17 mouse cellular contexts compared by ENCODE assay signal in the genomic region with DNA sequence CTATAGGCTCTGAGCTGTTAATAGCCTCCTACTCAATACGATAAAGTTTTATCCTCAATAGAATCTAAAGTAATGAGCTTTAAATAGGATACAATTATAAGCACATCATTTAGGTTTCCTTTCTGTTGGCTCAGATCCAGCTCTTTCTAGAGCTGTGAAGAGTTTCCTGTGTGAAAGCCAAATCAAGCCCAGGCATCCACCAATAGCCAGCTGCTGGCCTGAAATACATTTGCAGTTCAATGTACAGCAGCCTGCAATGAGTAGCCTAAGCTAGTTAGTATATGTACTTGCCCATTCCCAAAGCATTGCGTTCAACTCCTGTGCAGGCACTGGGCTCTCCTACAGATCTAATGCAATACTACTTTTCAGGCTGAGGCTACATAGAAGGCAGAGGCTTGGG.
DNase-seq lines count a peak whose midpoint lies in the region; ATAC-seq lines count a peak whose summit lies in the region.
"Had no signal": no experiment of that assay in that cellular context is flagged by ENCODE, and none has a peak within 500 bp of the region (broad histone marks: within the 10 kb centered on the region; RNA-seq: fewer than 3 reads in every experiment).

No protein-coding gene starts in this region.

- no peak overlapping the region for H3K27ac ChIP-seq in embryonic facial prominence, embryonic 14.5 days (replicated peaks; ENCODE audit: low read depth, low read length)
- no peak overlapping the region for H3K27ac ChIP-seq in embryonic facial prominence, embryonic 10.5 days (replicated peaks)
- H3K27ac ChIP-seq in heart, embryonic 16.5 days (ENCODE audit: low read length), result peak overlapping the region; percentile 77; the same call in 1 of the 2 replicates
- H3K27ac ChIP-seq in lung, embryonic 15.5 days, result no peak overlapping the region
- H3K27ac ChIP-seq: midbrain, embryonic 12.5 days had no signal

- H3K4me1 ChIP-seq in embryonic facial prominence, embryonic 14.5 days (ENCODE audit: control insufficient read depth, insufficient read depth, low read length), result no peaks in the 10 kb centered on the region
- peaks cover 2% of the 10 kb centered on the region; the same call in 1 of the 2 replicates for H3K4me1 ChIP-seq in embryonic facial prominence, embryonic 10.5 days
- H3K4me1 ChIP-seq in heart, embryonic 16.5 days (ENCODE audit: control insufficient read depth, insufficient read depth, low read length), result peaks cover 14% of the 10 kb centered on the region
- H3K4me1 ChIP-seq in lung, embryonic 15.5 days, result peaks cover 17% of the 10 kb centered on the region
- H3K4me1 ChIP-seq: midbrain, embryonic 12.5 days had no signal

- DNase-seq in embryonic facial prominence, embryonic 14.5 days (ENCODE audit: low spot score), result peak; percentile 42
- no peak for DNase-seq in embryonic facial prominence, embryonic 10.5 days (ENCODE audit: low spot score)
- DNase-seq in heart, adult 9 months (ENCODE audit: low spot score in 2 of 2), result no peak
- DNase-seq in lung, postnatal 14 days, result no peak
- DNase-seq in 416B (ENCODE audit: low read depth), result peak; percentile 32
- DNase-seq in gastrocnemius, postnatal 25 days, result no peak
- DNase-seq: cerebellum, adult 9-10 months; gastrocnemius, postnatal 14 days; heart, postnatal 14 days; kidney, postnatal 25 days; spleen, adult 18-20 months; thymus, postnatal 36 days had no signal

- H3K4me3 ChIP-seq in embryonic facial prominence, embryonic 14.5 days (ENCODE audit: low read depth, low read length), result no peak overlapping the region
- H3K4me3 ChIP-seq in embryonic facial prominence, embryonic 10.5 days, result no peak overlapping the region
- no peak overlapping the region for H3K4me3 ChIP-seq in heart, embryonic 16.5 days (ENCODE audit: low read length)
- no peak overlapping the region for H3K4me3 ChIP-seq in lung, embryonic 15.5 days
- H3K4me3 ChIP-seq: erythroblast, embryonic 14.5 days; midbrain, embryonic 12.5 days had no signal

- no peak overlapping the region for H3K9ac ChIP-seq in embryonic facial prominence, embryonic 14.5 days (ENCODE audit: low read depth, low read length)
- H3K9ac ChIP-seq in heart, embryonic 16.5 days (ENCODE audit: low read length), result no peak overlapping the region
- H3K9ac ChIP-seq in lung, embryonic 15.5 days, result no peak overlapping the region
- H3K9ac ChIP-seq: midbrain, embryonic 12.5 days had no signal

- no peaks in the 10 kb centered on the region for H3K36me3 ChIP-seq in embryonic facial prominence, embryonic 14.5 days (ENCODE audit: control insufficient read depth, insufficient read depth, low read length)
- no peaks in the 10 kb centered on the region for H3K36me3 ChIP-seq in embryonic facial prominence, embryonic 10.5 days (replicated peaks)
- peaks cover 12% of the 10 kb centered on the region; the same call in 1 of the 2 replicates for H3K36me3 ChIP-seq in heart, embryonic 16.5 days (ENCODE audit: control insufficient read depth, insufficient read depth)
- no peaks in the 10 kb centered on the region for H3K36me3 ChIP-seq in lung, embryonic 15.5 days
- H3K36me3 ChIP-seq: midbrain, embryonic 12.5 days had no signal

- no peaks in the 10 kb centered on the region for H3K27me3 ChIP-seq in embryonic facial prominence, embryonic 14.5 days (replicated peaks; ENCODE audit: control insufficient read depth, insufficient read depth, low read length)
- H3K27me3 ChIP-seq in embryonic facial prominence, embryonic 10.5 days (replicated peaks; ENCODE audit: low read depth, poor library complexity, severe bottlenecking), result no peaks in the 10 kb centered on the region
- no peaks in the 10 kb centered on the region for H3K27me3 ChIP-seq in heart, embryonic 16.5 days (ENCODE audit: control insufficient read depth, insufficient read depth, low read length)
- no peaks in the 10 kb centered on the region for H3K27me3 ChIP-seq in lung, embryonic 15.5 days
- H3K27me3 ChIP-seq: midbrain, embryonic 12.5 days had no signal

- H3K9me3 ChIP-seq in embryonic facial prominence, embryonic 14.5 days (ENCODE audit: control insufficient read depth, low read length), result no peaks in the 10 kb centered on the region
- no peaks in the 10 kb centered on the region for H3K9me3 ChIP-seq in embryonic facial prominence, embryonic 10.5 days
- H3K9me3 ChIP-seq in heart, embryonic 16.5 days (replicated peaks; ENCODE audit: control insufficient read depth, low read length), result no peaks in the 10 kb centered on the region
- H3K9me3 ChIP-seq in lung, embryonic 15.5 days, result no peaks in the 10 kb centered on the region
- H3K9me3 ChIP-seq: midbrain, embryonic 12.5 days had no signal

- ATAC-seq in embryonic facial prominence, embryonic 14.5 days (ENCODE audit: low read depth), result no peak
- no peak for ATAC-seq in heart, embryonic 16.5 days (replicated peaks; ENCODE audit: extremely low read depth, insufficient read depth, low FRiP score)
- peak; percentile 77; the same call in 1 of the 2 replicates for ATAC-seq in lung, embryonic 15.5 days (ENCODE audit: borderline replicate concordance, extremely low read depth, low FRiP score, low TSS enrichment)
- ATAC-seq: intestine, postnatal 0 days had no signal

- WGBS in embryonic facial prominence, embryonic 14.5 days, result 72% methylated on average over 2 of the region's 2 CpGs
- 91% methylated on average over 2 of the region's 2 CpGs for WGBS in embryonic facial prominence, embryonic 10.5 days
- WGBS in heart, embryonic 16.5 days, result 48% methylated on average over 2 of the region's 2 CpGs
- 54% methylated on average over 2 of the region's 2 CpGs for WGBS in lung, embryonic 15.5 days

- no peak overlapping the region for H3K4me2 ChIP-seq in embryonic facial prominence, embryonic 14.5 days (ENCODE audit: low read depth, low read length)
- H3K4me2 ChIP-seq in heart, embryonic 16.5 days (ENCODE audit: low read depth, low read length), result no peak overlapping the region
- no peak overlapping the region for H3K4me2 ChIP-seq in lung, embryonic 15.5 days
- H3K4me2 ChIP-seq: midbrain, embryonic 12.5 days had no signal

Comparison
In these comparisons a context has a peak if more than half of its experiments do, and no peak if none do; other contexts are left out.
1. DNase-seq: peak in embryonic facial prominence, embryonic 14.5 days (single experiment) and 416B (single experiment); none in embryonic facial prominence, embryonic 10.5 days (single experiment), heart, adult 9 months (0 of 2), lung, postnatal 14 days (single experiment) and gastrocnemius, postnatal 25 days (single experiment).